Mouse (Mus musculus) left cerebral cortex, adult 2 months (tissue): Measurements from ENCODE around the gene Gm10413. TPM values are rescaled to one million over a fixed set of nuclear protein-coding genes. Genes with fewer than 3 reads are reported as not detected.
"Not testable (repeated sequence)": the region's sequence is repeated elsewhere in the genome, so short reads cannot be mapped to it uniquely, and the experiment has no call there.

ENCODE experiments used
- DNase-seq, 2 experiments: peaks; one replicate each; pipeline ENCODE4 v3.0.0; 2021 to 2022; ENCODE audit warnings: low spot score in 2 of 2, mixed read lengths in 1 of 2; ENCODE audit errors: extremely low spot score in 1 of 2
- H3K27ac ChIP-seq: fragments of 200-600 bp; 2 replicates; pipeline ENCODE4 v1.8.1; 2022
- H3K4me3 ChIP-seq: fragments of 200-600 bp; 2 replicates; pipeline ENCODE4 v1.8.1; 2022
- intact Hi-C: fragments of 180-260 bp; cut with DNase I; formaldehyde crosslinking; loops from one replicate; pipeline ENCODE4 v1.15.1; 2025
- long read RNA-seq, 2 experiments: library from polyadenylated mRNA; stranded (forward); transcript quantifications; one replicate each; pipeline ENCODE4 v2.0.0; 2021; ENCODE audit warnings: borderline mapping rate in 2 of 2
- total RNA-seq, 2 experiments: library from RNA; stranded (reverse); gene quantifications; 2 replicates each; pipeline ENCODE4 v1.2.3; 2021

Gene Gm10413
- total RNA-seq: not detected
- long read RNA-seq, experiment 1: 0 reads
- long read RNA-seq, experiment 2: 0 reads

DNA sequence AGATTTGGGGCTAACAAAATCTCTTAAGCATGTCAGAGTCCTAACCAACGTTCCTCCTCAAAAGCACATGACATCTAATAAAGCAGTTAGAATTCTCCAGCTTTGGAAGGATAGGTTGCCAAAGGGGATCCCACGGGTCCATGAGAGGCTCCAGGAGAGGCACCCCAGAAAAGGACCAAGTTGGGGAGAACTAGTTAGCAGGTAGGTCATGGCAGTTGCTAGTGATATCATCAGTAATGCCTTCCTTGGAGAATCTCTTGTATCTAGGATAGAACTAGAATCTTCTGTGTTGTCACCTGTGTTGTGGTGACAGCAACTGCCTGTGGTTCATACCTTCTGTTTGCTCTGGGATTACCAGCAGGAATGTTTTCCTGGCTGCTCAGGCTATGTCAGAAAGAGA, at the start of gene Gm10413:
TSS of gene Gm10413 (plus strand) at position 301 of the 400 bp plus-strand sequence.
- H3K4me3 ChIP-seq, DNase-seq, H3K27ac ChIP-seq, intact Hi-C loops: not testable (repeated sequence)

DNA sequence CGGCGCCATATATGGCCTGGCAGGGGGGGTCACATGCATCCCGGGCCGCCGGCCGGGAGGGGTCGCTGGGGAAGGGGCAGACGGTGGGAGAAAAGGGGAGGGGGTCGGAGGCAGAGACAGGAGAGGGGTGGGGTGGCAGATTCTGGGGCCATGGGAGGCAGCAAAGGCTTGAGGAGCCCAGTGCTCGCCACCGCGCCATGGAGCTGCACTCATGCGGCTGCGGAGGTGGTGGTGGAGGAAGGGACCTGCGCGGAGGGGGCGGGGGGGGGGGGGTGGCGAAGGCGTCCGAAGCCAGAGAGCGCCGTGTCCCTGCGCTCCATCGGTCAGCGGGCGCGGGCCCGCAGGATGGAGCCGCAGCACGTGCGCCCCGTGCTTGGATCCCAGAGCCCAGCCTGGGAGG, 17.4 kb downstream of the Gm10413 start, which contains the start of gene Gm10409:
TSS of gene Gm10409 (plus strand) at position 301 of the 400 bp plus-strand sequence.
- intact Hi-C loops: not testable (repeated sequence)

GRCm38 (mm10) chr14:3427803-3428202, 32.9 kb downstream of the Gm10413 start, which contains the start of gene Gm3005:
Gm3005 (plus strand) TSS chr14:3428103.
- DNase-seq, intact Hi-C loops, H3K4me3 ChIP-seq, H3K27ac ChIP-seq: not testable (repeated sequence)

More for the DNA sequence above, 17.4 kb downstream of the Gm10413 start, which contains the start of gene Gm10409:
- not testable (repeated sequence) for H3K27ac ChIP-seq, DNase-seq, H3K4me3 ChIP-seq

DNA sequence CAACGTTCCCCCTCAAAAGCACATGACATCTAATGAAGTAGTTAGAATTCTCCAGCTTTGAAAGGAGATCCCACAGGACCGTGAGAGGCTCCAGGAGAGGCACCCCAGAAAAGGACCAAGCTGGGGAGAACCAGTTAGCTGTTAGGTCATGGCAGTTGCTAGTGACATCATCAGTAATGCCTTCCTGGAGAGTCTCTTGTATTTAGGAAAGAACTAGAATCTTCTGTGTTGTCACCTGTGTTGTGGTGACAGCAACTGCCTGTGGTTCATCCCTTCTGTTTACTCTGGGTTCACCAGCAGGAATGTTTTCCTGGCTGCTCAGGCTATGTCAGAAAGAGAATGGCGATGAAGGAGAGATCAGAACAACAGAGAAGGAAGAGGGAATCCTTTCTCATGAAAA, 54.2 kb downstream of the Gm10413 start, which contains the start of gene Gm10408:
TSS of gene Gm10408 (plus strand) at position 301 of the 400 bp plus-strand sequence.
- intact Hi-C loops, H3K27ac ChIP-seq, H3K4me3 ChIP-seq, DNase-seq: not testable (repeated sequence)

Other genes with a start within 250 kb of the Gm10413 start
- not detected for gene Gm5795, start 206.8 kb upstream of the Gm10413 start, total RNA-seq
- 1 to 10 TPM; 4.7 to 5.8 TPM for gene D830030K20Rik, start 186.6 kb upstream of the Gm10413 start, total RNA-seq
- not detected for gene Gm2956, start 62.5 kb upstream of the Gm10413 start, total RNA-seq
- gene Gm10409, start 17.5 kb downstream of the Gm10413 start, total RNA-seq: 1 to 10 TPM; 1.9 to 2.5 TPM
- gene Gm3005, start 33.0 kb downstream of the Gm10413 start, total RNA-seq: under 1 TPM in 1 of 2 experiments, not detected in 1; 0.94 TPM
- gene Gm10408, start 54.3 kb downstream of the Gm10413 start, total RNA-seq: not detected
- gene Gm3012, start 239.4 kb downstream of the Gm10413 start, total RNA-seq: not detected